Mouse (Mus musculus) heart, adult 18-20 months (tissue): ENCODE data around the gene Slc46a3. TPM values are rescaled to one million over a fixed set of nuclear protein-coding genes. Genes with fewer than 3 reads are reported as not detected.

Experiments
- DNase-seq, 2 experiments: peaks; one replicate each; pipeline ENCODE4 v3.0.0; 2021 to 2022; ENCODE audit warnings: mixed read lengths in 1 of 2
- total RNA-seq, 2 experiments: library from RNA; stranded (reverse); gene quantifications; 2 replicates each; pipeline ENCODE4 v1.2.3; 2021

Gene Slc46a3
- total RNA-seq, 2 experiments from 2014 or later, result 8.2 to 10.9 TPM

DNA sequence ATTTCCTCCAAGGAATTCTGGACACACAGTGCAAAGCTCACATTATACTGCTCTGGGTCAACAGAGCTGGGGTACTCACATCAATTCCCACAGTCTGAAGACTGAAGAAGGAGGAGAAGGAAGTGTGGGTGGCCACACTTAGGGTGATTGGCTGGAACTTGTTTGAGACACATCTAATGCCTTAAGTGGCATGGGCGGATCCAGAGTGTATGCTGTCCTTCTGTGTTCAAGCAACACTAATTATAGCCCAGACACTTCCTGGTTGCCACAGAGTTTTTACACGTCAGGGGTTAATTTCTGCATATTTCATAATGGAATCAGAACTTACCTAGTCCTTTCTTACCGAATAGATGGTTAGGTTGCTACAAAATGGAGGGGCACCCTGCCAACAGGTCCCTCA lies 49.3 kb downstream of the Slc46a3 start:
- DNase-seq, result no peak

DNA sequence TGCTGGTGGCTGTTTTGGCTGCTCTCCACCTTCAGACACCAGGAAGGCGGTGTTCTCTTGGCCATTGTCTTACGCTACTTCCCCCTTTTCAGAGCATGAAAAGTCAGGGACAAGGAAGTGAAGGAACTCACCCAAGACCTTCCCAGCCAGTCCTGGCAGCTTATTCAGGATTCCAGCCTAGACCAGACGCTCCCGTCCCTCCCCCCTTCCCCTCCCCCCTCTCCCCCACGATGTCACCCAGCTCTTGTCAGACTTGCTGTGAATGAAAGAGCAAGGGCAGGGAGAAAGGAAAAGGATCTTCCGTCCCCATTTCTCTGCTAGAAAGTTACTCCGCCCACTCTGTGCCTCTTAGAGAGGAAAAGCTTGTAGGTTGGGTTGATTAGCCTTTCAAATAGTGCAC lies 51.3 kb downstream of the Slc46a3 start:
- no peak for DNase-seq

DNA sequence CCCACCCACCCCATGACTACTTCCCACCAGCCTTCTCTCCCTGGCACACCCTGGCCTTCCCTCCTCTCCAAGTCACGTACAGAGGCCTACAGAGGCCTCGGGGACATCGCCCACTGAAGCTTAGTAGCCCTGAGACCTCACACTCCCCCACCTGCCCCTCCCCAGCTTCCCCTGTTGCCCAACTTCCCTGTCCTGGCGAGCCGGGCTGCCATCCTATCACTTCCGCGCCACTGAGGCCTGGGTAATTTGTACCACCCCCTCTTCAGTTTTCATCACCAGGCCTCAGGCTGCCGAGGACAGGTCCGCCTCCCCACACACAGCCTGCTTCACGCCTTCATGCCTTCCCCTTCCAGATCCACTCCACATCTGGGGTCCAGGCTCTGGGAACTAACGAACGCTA lies 55.2 kb downstream of the Slc46a3 start:
- DNase-seq, result no peak

DNA sequence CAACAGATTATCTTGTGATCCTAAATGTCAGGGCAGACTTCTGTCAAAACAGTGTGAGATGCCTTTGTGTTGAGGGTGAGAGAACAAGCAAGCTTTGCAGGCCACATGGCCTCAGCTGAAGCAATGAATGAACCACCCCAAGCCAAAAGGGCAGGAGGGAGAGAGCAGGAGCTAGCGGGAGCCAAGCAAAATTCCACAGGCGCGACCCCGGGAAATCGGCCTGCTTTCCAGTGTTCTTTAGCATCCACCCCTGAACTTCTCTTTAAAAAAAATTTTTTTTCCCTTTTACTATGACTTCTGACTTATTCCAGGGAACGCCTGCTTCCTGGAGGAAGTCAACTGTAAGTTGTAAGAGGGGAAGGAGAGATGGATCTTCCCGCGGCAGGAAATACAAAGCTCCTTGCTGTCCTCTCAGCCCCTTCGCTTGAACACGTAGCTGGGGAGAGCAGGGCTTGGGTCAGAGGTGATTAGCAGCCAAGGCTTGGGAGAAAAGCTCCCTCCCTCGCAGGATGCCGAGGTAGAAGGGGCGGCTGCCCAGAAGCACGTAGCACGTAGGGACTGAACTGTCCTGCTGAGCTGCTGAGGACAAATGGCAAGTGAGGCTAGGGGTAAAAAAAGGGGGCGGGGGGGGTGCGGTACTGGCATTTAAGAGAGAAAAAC lies 59.6 kb downstream of the Slc46a3 start:
- DNase-seq, result no peak

DNA sequence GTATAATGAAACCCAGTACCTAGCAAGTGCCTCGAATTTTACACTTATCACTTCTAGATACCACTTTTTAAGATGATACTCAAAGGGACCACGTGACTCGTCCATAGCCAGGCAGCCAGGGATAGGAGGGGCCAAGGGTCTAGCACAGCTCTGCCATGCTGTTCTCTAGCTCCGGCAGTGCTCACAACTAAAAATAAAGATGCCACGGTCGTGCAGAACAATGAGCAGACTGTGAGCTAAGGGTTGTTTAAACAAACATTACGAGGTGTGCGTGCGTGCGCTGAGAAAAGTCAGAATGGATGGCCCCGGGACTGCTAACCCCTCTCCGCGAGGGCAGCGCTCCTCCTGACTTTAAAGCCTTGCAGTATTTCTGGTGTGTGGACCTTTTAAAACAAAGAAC lies 61.8 kb downstream of the Slc46a3 start:
- no peak for DNase-seq

DNA sequence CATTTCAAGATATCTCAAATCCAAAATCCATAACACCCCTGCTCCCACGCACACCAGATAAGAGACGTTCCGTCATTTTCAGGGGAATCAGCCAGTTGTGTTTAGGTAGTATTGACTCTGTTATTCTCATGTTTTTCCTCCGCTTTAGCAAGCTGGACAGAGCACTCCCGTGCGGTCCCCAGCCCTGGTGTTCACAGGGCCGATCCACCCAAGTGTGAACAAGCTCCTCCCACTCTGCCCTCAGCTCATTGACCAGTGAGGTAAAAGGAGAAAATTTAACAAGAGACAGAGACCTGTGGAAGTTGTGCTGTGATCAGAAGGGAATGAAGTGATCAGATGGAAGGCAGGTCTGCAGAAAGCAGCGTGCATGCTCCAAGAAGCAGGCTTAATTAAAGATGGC lies 65.8 kb downstream of the Slc46a3 start:
- no peak for DNase-seq

Other genes with a start within 250 kb of the Slc46a3 start
- 10 to 100 TPM; 72.0 to 79.5 TPM for gene Flt1, start 168.8 kb downstream of the Slc46a3 start, total RNA-seq
- gene Pomp, start 34.4 kb downstream of the Slc46a3 start, total RNA-seq, result 100 to 1,000 TPM; 171 to 202 TPM
- 10 to 100 TPM; 82.2 to 93.8 TPM for gene Mtus2, start 62.5 kb upstream of the Slc46a3 start, total RNA-seq